Mouse (Mus musculus) forebrain, embryonic 15.5 days (tissue): ENCODE data around the gene Plk5. TPM values are rescaled to one million over a fixed set of nuclear protein-coding genes. Genes with fewer than 3 reads are reported as not detected.
"Not testable (repeated sequence)": the region's sequence is repeated elsewhere in the genome, so short reads cannot be mapped to it uniquely, and the experiment has no call there.

ENCODE experiments used
- ATAC-seq: fragments of 200-750 bp; cut with Nextera tagmentation; replicated peaks from 2 replicates; pipeline ENCODE4 v1.8.0; 2017; ENCODE audit warnings: mild to moderate bottlenecking, moderate TSS enrichment, moderate library complexity
- H3K27ac ChIP-seq: fragments of 300-500 bp; sonication (generic); replicated peaks from 2 replicates; pipeline ENCODE4 v1.5.1; 2015; ENCODE audit warnings: mild to moderate bottlenecking, inconsistent platforms
- H3K27me3 ChIP-seq: fragments of 300-500 bp; sonication (generic); 2 replicates; pipeline ENCODE4 v1.6.1; 2015; ENCODE audit warnings: inconsistent platforms
- H3K36me3 ChIP-seq: fragments of 300-500 bp; sonication (generic); 2 replicates; pipeline ENCODE4 v1.6.1; 2015; ENCODE audit warnings: mild to moderate bottlenecking, inconsistent platforms
- H3K4me1 ChIP-seq: fragments of 300-500 bp; sonication (generic); 2 replicates; pipeline ENCODE4 v1.6.1; 2015; ENCODE audit warnings: inconsistent platforms
- H3K4me2 ChIP-seq: fragments of 300-500 bp; sonication (generic); replicated peaks from 2 replicates; pipeline ENCODE4 v1.6.1; 2015; ENCODE audit warnings: mild to moderate bottlenecking, inconsistent platforms
- H3K4me3 ChIP-seq: fragments of 300-500 bp; sonication (generic); 2 replicates; pipeline ENCODE4 v1.5.1; 2015; ENCODE audit warnings: mild to moderate bottlenecking, inconsistent platforms
- H3K9ac ChIP-seq: fragments of 300-500 bp; sonication (generic); replicated peaks from 2 replicates; pipeline ENCODE4 v1.6.1; 2015; ENCODE audit warnings: mild to moderate bottlenecking, inconsistent platforms
- H3K9me3 ChIP-seq: fragments of 300-500 bp; sonication (generic); 2 replicates; pipeline ENCODE4 v1.6.1; 2016; ENCODE audit warnings: inconsistent platforms
- WGBS: fragments of 180-500 bp; shearing (Covaris S2); methylation state at CpG from one replicate; pipeline ENCODE4 v1.1.7; 2015; ENCODE audit warnings: mixed read lengths; 5-methylcytosine and 5-hydroxymethylcytosine counted together
- polyA plus RNA-seq: library from polyadenylated mRNA; unstranded; fragments of >200 nt; fragmentation: Nextera tagmentation; extraction: Ambion mirVana; gene quantifications from 2 replicates; pipeline ENCODE4 v1.2.1, GENCODE M21; 2015

The Plk5 gene
- polyA plus RNA-seq, 1 experiment from 2014 or later: 2.7 TPM

- H3K36me3 ChIP-seq: no peaks in the 10 kb centered on the region
- 89% methylated on average over 5 of the region's 5 CpGs for WGBS
Measured at GRCm38 (mm10) chr10:80332525-80332989, 23.7 kb upstream of the Plk5 start.

GRCm38 (mm10) chr10:80336263-80336662 is 20.0 kb upstream of the Plk5 start:
- peaks cover 3% of the 10 kb centered on the region; the same call in 1 of the 2 replicates for H3K4me1 ChIP-seq
- no peak overlapping the region for H3K4me2 ChIP-seq
- H3K9ac ChIP-seq: no peak overlapping the region
- H3K27ac ChIP-seq: no peak overlapping the region
- no peaks in the 10 kb centered on the region for H3K36me3 ChIP-seq
- H3K9me3 ChIP-seq: no peaks in the 10 kb centered on the region
- peaks cover 23% of the 10 kb centered on the region for H3K27me3 ChIP-seq
- no peak for ATAC-seq
- 91% methylated on average over 12 of the region's 12 CpGs for WGBS
- no peak overlapping the region for H3K4me3 ChIP-seq

More at GRCm38 (mm10) chr10:80332525-80332989, 23.7 kb upstream of the Plk5 start:
- Histone ChIP-seq H3K4me3 (no peak overlapping the region), H3K9me3 (no peaks in the 10 kb centered on the region), H3K9ac (no peak overlapping the region), H3K4me1 (peaks cover 15% of the 10 kb centered on the region), H3K27me3 (peaks cover 7% of the 10 kb centered on the region; the same call in 1 of the 2 replicates), H3K27ac (no peak overlapping the region), H3K4me2 (no peak overlapping the region)
- no peak for ATAC-seq

- WGBS: 24% methylated on average over 19 of the region's 19 CpGs
- H3K9me3 ChIP-seq: no peaks in the 10 kb centered on the region
- no peaks in the 10 kb centered on the region for H3K36me3 ChIP-seq
- no peak overlapping the region for H3K4me3 ChIP-seq
- peaks cover 25% of the 10 kb centered on the region for H3K4me1 ChIP-seq
- no peak overlapping the region for H3K4me2 ChIP-seq
- H3K27me3 ChIP-seq: peaks cover 55% of the 10 kb centered on the region
- peak; percentile 36; the same call in 1 of the 2 replicates for ATAC-seq
- no peak overlapping the region for H3K9ac ChIP-seq
- H3K27ac ChIP-seq: no peak overlapping the region
Measured at GRCm38 (mm10) chr10:80339941-80340750, 16.1 kb upstream of the Plk5 start.

- ATAC-seq: no peak
- H3K4me1 ChIP-seq: peaks cover 25% of the 10 kb centered on the region
- H3K9ac ChIP-seq: no peak overlapping the region
- 10% methylated on average over 21 of the region's 21 CpGs for whole genome bisulfite sequencing
- H3K27ac ChIP-seq: no peak overlapping the region
- H3K27me3 ChIP-seq: peaks cover 64% of the 10 kb centered on the region
- H3K36me3 ChIP-seq: no peaks in the 10 kb centered on the region
- no peak overlapping the region for H3K4me3 ChIP-seq
- H3K9me3 ChIP-seq: no peaks in the 10 kb centered on the region
- H3K4me2 ChIP-seq: no peak overlapping the region
Measured at GRCm38 (mm10) chr10:80341026-80341425, 15.2 kb upstream of the Plk5 start.

- Histone ChIP-seq H3K27ac (no peak overlapping the region), H3K9me3 (no peaks in the 10 kb centered on the region), H3K9ac (no peak overlapping the region), H3K27me3 (peaks cover 69% of the 10 kb centered on the region), H3K4me1 (peaks cover 25% of the 10 kb centered on the region), H3K4me2 (peak overlapping the region; percentile 46), H3K4me3 (peak overlapping the region; percentile 36), H3K36me3 (no peaks in the 10 kb centered on the region)
- 0 out of 2 replicates have a peak, but pooled peaks have one; percentile 9 for ATAC-seq
- 2% methylated on average over 47 of the region's 47 CpGs for WGBS
Measured at GRCm38 (mm10) chr10:80341491-80342304, 14.6 kb upstream of the Plk5 start.

- Histone ChIP-seq H3K9ac (no peak overlapping the region), H3K27me3 (peaks cover 73% of the 10 kb centered on the region), H3K4me2 (peak overlapping the region; percentile 46), H3K36me3 (no peaks in the 10 kb centered on the region), H3K4me3 (peak overlapping the region; percentile 36), H3K4me1 (peaks cover 25% of the 10 kb centered on the region), H3K27ac (no peak overlapping the region), H3K9me3 (no peaks in the 10 kb centered on the region)
- ATAC-seq: peak; percentile 27
- under 1% methylated on average over 26 of the region's 26 CpGs for WGBS
Measured at GRCm38 (mm10) chr10:80342305-80342748, 13.9 kb upstream of the Plk5 start.

GRCm38 (mm10) chr10:80342749-80343424 is 13.4 kb upstream of the Plk5 start:
- Histone ChIP-seq H3K4me3 (peak overlapping the region; percentile 36), H3K9me3 (no peaks in the 10 kb centered on the region), H3K4me1 (peaks cover 30% of the 10 kb centered on the region), H3K4me2 (peak overlapping the region; percentile 46), H3K36me3 (no peaks in the 10 kb centered on the region), H3K9ac (no peak overlapping the region), H3K27me3 (peaks cover 79% of the 10 kb centered on the region), H3K27ac (no peak overlapping the region)
- ATAC-seq: peak; percentile 78
- under 1% methylated on average over 26 of the region's 33 CpGs for WGBS

- Histone ChIP-seq H3K9ac (0 out of 2 replicates have a peak overlapping the region, but pooled peaks have one; percentile 19), H3K9me3 (no peaks in the 10 kb centered on the region), H3K4me1 (peaks cover 34% of the 10 kb centered on the region), H3K36me3 (no peaks in the 10 kb centered on the region), H3K27me3 (peaks cover 84% of the 10 kb centered on the region), H3K4me2 (peak overlapping the region; percentile 46), H3K27ac (no peak overlapping the region), H3K4me3 (peak overlapping the region; percentile 36)
- 27% methylated on average over 13 of the region's 13 CpGs for WGBS
- ATAC-seq: 0 out of 2 replicates have a peak, but pooled peaks have one; percentile 4
Measured at GRCm38 (mm10) chr10:80343425-80343895, 12.8 kb upstream of the Plk5 start.

- 40% methylated on average over 9 of the region's 9 CpGs for WGBS
- ATAC-seq: no peak
- peaks cover 38% of the 10 kb centered on the region for H3K4me1 ChIP-seq
- H3K4me3 ChIP-seq: no peak overlapping the region
- H3K4me2 ChIP-seq: no peak overlapping the region
- no peak overlapping the region for H3K9ac ChIP-seq
- H3K27ac ChIP-seq: no peak overlapping the region
- H3K27me3 ChIP-seq: peaks cover 92% of the 10 kb centered on the region
- H3K36me3 ChIP-seq: no peaks in the 10 kb centered on the region
- no peaks in the 10 kb centered on the region for H3K9me3 ChIP-seq
Measured at GRCm38 (mm10) chr10:80344131-80344661, 12.1 kb upstream of the Plk5 start.

GRCm38 (mm10) chr10:80345122-80345521 is 11.1 kb upstream of the Plk5 start:
- 2% methylated on average over 16 of the region's 16 CpGs for WGBS
- Histone ChIP-seq H3K27ac (no peak overlapping the region), H3K27me3 (peaks cover 96% of the 10 kb centered on the region), H3K4me2 (no peak overlapping the region), H3K4me1 (peaks cover 38% of the 10 kb centered on the region), H3K4me3 (no peak overlapping the region), H3K36me3 (no peaks in the 10 kb centered on the region), H3K9me3 (no peaks in the 10 kb centered on the region), H3K9ac (no peak overlapping the region)
- ATAC-seq: no peak

- not testable (repeated sequence) for H3K36me3 ChIP-seq, H3K27ac ChIP-seq, H3K9me3 ChIP-seq, ATAC-seq, H3K4me3 ChIP-seq, H3K9ac ChIP-seq, H3K4me2 ChIP-seq
- WGBS: 73% methylated on average over 6 of the region's 6 CpGs
- Histone ChIP-seq H3K27me3 (peaks cover 94% of the 10 kb centered on the region), H3K4me1 (peaks cover 35% of the 10 kb centered on the region)
Measured at GRCm38 (mm10) chr10:80345929-80346328, 10.3 kb upstream of the Plk5 start.
